Comparison of ENCODE assay signal across 8 mouse cellular contexts in genomic region chr10:80509412-80510272, GRCm38 (mm10). TPM values are rescaled to one million over a fixed set of nuclear protein-coding genes. Genes with fewer than 3 reads are reported as not detected.
DNase-seq lines count a peak whose midpoint lies in the region; ATAC-seq and TF ChIP-seq lines count a peak whose summit lies in the region.

No protein-coding gene starts in this region.

- TF ChIP-seq CTCF in olfactory bulb, adult 2 months (IDR thresholded peaks at IDR 0.05; ENCODE audit: insufficient read depth, low read depth, low read length): peak; percentile 78

- ATAC-seq in forebrain, embryonic 16.5 days: peak; percentile 78
- ATAC-seq in hematopoietic stem cell, adult 5-6 weeks (replicated peaks in 1 of 2; ENCODE audit: insufficient read depth in 1 of 2, low FRiP score in 2 of 2, low TSS enrichment in 1 of 2, low read depth in 1 of 2, poor library complexity in 2 of 2, severe bottlenecking in 2 of 2): peak; percentile 82 to 85
- peak; percentile 23; the same call in 1 of the 2 replicates for ATAC-seq in lung, embryonic 15.5 days (ENCODE audit: borderline replicate concordance, extremely low read depth, low FRiP score, low TSS enrichment)

- no peak for TF ChIP-seq POLR2A in olfactory bulb, adult 2 months (IDR thresholded peaks at IDR 0.05; ENCODE audit: insufficient read depth, low read depth, low read length)

- H3K4me1 ChIP-seq in forebrain, embryonic 16.5 days (replicated peaks; ENCODE audit: control insufficient read depth, insufficient read depth, low read length): peaks cover 4% of the 10 kb centered on the region
- peaks cover 5% of the 10 kb centered on the region; the same call in 1 of the 2 replicates for H3K4me1 ChIP-seq in lung, embryonic 15.5 days
- H3K4me1 ChIP-seq in olfactory bulb, adult 2 months (ENCODE audit: control insufficient read depth, insufficient read depth, low read length): peaks cover 14% of the 10 kb centered on the region

- H3K27ac ChIP-seq in forebrain, embryonic 16.5 days (ENCODE audit: low read length): no peak overlapping the region
- no peak overlapping the region for H3K27ac ChIP-seq in lung, embryonic 15.5 days
- no peak overlapping the region for H3K27ac ChIP-seq in olfactory bulb, adult 2 months (ENCODE audit: insufficient read depth, low read depth, low read length)

- peak overlapping the region; percentile 4 for H3K4me3 ChIP-seq in forebrain, embryonic 16.5 days (replicated peaks; ENCODE audit: low read length)
- H3K4me3 ChIP-seq in lung, embryonic 15.5 days: peak overlapping the region; percentile 33
- H3K4me3 ChIP-seq in olfactory bulb, adult 2 months (ENCODE audit: insufficient read depth, low read depth, low read length): peak overlapping the region; percentile 22

- WGBS in forebrain, embryonic 16.5 days: 13% methylated on average over 20 of the region's 20 CpGs
- 5% methylated on average over 20 of the region's 20 CpGs for WGBS in lung, embryonic 15.5 days
- 12% methylated on average over 20 of the region's 20 CpGs for WGBS in olfactory bulb, adult 2 months

- DNase-seq in ES-CJ7 (ENCODE audit: low read depth, low spot score): peak; percentile 84
- peak; percentile 81 to 85 for DNase-seq in cerebellum, adult 18-20 months
- peak; percentile 39 to 70 for DNase-seq in layer of hippocampus, adult 8-10 months (ENCODE audit: low spot score in 2 of 2)
- DNase-seq in thymus, adult 18-20 months: peak; percentile 56 to 62

- H3K4me2 ChIP-seq in forebrain, embryonic 16.5 days (ENCODE audit: low read length): peak overlapping the region; percentile 34
- H3K4me2 ChIP-seq in lung, embryonic 15.5 days: peak overlapping the region; percentile 60

- no peaks in the 10 kb centered on the region for H3K36me3 ChIP-seq in forebrain, embryonic 16.5 days (ENCODE audit: control insufficient read depth, insufficient read depth)
- no peaks in the 10 kb centered on the region for H3K36me3 ChIP-seq in lung, embryonic 15.5 days

- peaks cover 25% of the 10 kb centered on the region for H3K27me3 ChIP-seq in forebrain, embryonic 16.5 days (replicated peaks; ENCODE audit: control insufficient read depth, insufficient read depth, low read length)
- peaks cover 82% of the 10 kb centered on the region for H3K27me3 ChIP-seq in lung, embryonic 15.5 days

- H3K9ac ChIP-seq in forebrain, embryonic 16.5 days (replicated peaks; ENCODE audit: low read depth, low read length): no peak overlapping the region
- no peak overlapping the region; the same call in none of the 2 replicates for H3K9ac ChIP-seq in lung, embryonic 15.5 days

- no peaks in the 10 kb centered on the region for H3K9me3 ChIP-seq in forebrain, embryonic 16.5 days (ENCODE audit: control insufficient read depth, low read length)
- no peaks in the 10 kb centered on the region for H3K9me3 ChIP-seq in lung, embryonic 15.5 days

RNA-seq across cellular contexts. Expression of gene Onecut3, which starts 15.0 kb away (rescaled TPM):
- 0.07 and 0.46 TPM in 2 replicates for polyA plus RNA-seq in forebrain, embryonic 16.5 days (2015; fragmentation: Nextera tagmentation; extraction: Ambion mirVana)
- not detected in 2 replicates for total RNA-seq in hematopoietic stem cell, adult 5-6 weeks (2017)
- total RNA-seq in layer of hippocampus, adult 8-10 months (2022): under 1 TPM in 1 of 4 experiments, not detected in 3; 0.06 TPM
- not detected in 2 replicates for polyA plus RNA-seq in lung, embryonic 15.5 days (2015; fragmentation: Nextera tagmentation; extraction: Ambion mirVana)
- polyA plus RNA-seq in olfactory bulb, adult 2 months (2012; ENCODE audit: insufficient read depth, insufficient read length, low replicate concordance, missing spikeins): not detected in 2 replicates

RNA-seq across cellular contexts. Expression of gene Atp8b3, which starts 29.3 kb away (rescaled TPM):
- 0.16 and 0.23 TPM in 2 replicates for polyA plus RNA-seq in forebrain, embryonic 16.5 days (2015; fragmentation: Nextera tagmentation; extraction: Ambion mirVana)
- not detected in 2 replicates for total RNA-seq in hematopoietic stem cell, adult 5-6 weeks (2017)
- 1 to 10 TPM in 1 of 4 experiments, under 1 TPM in 3; 0.11 to 1.2 (median 0.17) TPM for total RNA-seq in layer of hippocampus, adult 8-10 months (2022)
- polyA plus RNA-seq in lung, embryonic 15.5 days (2015; fragmentation: Nextera tagmentation; extraction: Ambion mirVana): 0.05 and 0.16 TPM in 2 replicates
- not detected in 2 replicates for polyA plus RNA-seq in olfactory bulb, adult 2 months (2012; ENCODE audit: insufficient read depth, insufficient read length, low replicate concordance, missing spikeins)

RNA-seq across cellular contexts. Expression of gene Rexo1, which starts 51.7 kb away (rescaled TPM):
- polyA plus RNA-seq in forebrain, embryonic 16.5 days (2015; fragmentation: Nextera tagmentation; extraction: Ambion mirVana): 28.1 and 30.3 TPM in 2 replicates
- total RNA-seq in hematopoietic stem cell, adult 5-6 weeks (2017): 13.9 and 19.2 TPM in 2 replicates
- 10 to 100 TPM; 45.3 to 53.2 (median 49.5) TPM for total RNA-seq in layer of hippocampus, adult 8-10 months (2022)
- 25.0 and 25.8 TPM in 2 replicates for polyA plus RNA-seq in lung, embryonic 15.5 days (2015; fragmentation: Nextera tagmentation; extraction: Ambion mirVana)
- not detected in 2 replicates for polyA plus RNA-seq in olfactory bulb, adult 2 months (2012; ENCODE audit: insufficient read depth, insufficient read length, low replicate concordance, missing spikeins)

Comparison
In these comparisons a context has a peak if more than half of its experiments do, and no peak if none do; other contexts are left out.
1. ATAC-seq: peak in every context shown above with its lines; median percentile 84 in hematopoietic stem cell, adult 5-6 weeks; 78 in forebrain, embryonic 16.5 days; 23 in lung, embryonic 15.5 days.